Mouse (Mus musculus) heart, postnatal 14 days (tissue): ENCODE measurements around the gene Recql. TPM values are rescaled to one million over a fixed set of nuclear protein-coding genes. Genes with fewer than 3 reads are reported as not detected.

ENCODE experiments used
- DNase-seq, 2 experiments: peaks; one replicate each; pipeline ENCODE4 v3.0.0; 2021 to 2022
- intact Hi-C: fragments of 180-260 bp; cut with DNase I; formaldehyde crosslinking; loops from one replicate; pipeline ENCODE4 v1.15.1; 2025
- long read RNA-seq, 2 experiments: library from polyadenylated mRNA; stranded (forward); transcript quantifications; one replicate each; pipeline ENCODE4 v2.0.0; 2021
- total RNA-seq, 2 experiments: library from RNA; stranded (reverse); gene quantifications; 2 replicates each; pipeline ENCODE4 v1.2.3; 2021

Recql gene
- 1 to 10 TPM; 7.6 to 8.9 TPM for total RNA-seq
- long read RNA-seq, experiment 1, transcript Recql-203 (15 exons, 3,389 nt): major isoform, 13 of 13 reads
- long read RNA-seq, experiment 1, partial matches to known transcripts: 0 of 13 reads
- long read RNA-seq, experiment 1, other reads (novel, unspliced or antisense): 0 of 13 reads
- long read RNA-seq, experiment 2, transcript Recql-203 (15 exons, 3,389 nt): major isoform, 12 of 17 reads
- long read RNA-seq, experiment 2, partial matches to known transcripts: 1 of 17 reads
- long read RNA-seq, experiment 2, other reads (novel, unspliced or antisense): 0 of 17 reads

DNA sequence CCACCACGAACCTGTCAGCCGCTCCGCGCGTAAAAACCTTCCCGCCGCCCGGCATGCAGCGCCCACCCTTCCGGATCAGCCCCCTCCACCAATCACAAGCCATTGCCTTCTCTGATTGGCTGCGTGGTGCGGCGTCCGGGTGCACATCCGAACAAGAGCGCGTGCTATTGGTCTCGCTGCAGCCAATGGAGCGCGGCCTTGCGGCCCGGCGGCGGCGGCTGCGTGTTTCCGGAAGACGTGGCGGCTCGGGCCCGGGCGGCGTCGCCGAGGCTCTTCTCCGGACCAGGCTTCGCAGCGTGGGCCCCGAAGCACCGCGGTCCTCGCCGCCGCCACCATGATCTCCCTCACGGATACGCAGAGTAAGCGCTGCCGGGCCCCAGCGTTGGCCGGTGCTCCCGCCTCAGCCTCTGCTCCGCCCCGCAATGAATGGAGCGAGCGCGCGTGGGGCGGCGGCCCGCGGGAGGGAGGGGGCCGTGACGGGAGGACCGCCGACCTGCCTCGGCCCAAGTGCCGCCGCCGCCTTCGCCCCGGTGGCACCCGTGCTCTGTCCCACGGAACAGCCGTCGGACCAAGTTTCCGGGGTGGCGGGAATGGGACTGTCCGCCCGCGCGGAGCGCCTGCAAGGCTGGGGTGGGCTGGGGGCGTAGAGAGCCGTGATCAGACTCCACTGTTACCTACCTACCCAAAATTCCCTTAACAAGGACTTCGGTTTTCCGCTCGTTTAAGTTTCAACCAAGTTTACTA, at the start of gene Recql, which contains the start of gene Golt1b:
Gene Recql (minus strand): TSS at position 77 of the 744 bp plus-strand sequence.
Gene Golt1b (plus strand): TSS at position 211 of the 744 bp plus-strand sequence.
- DNase-seq: peak; percentile 98
- intact Hi-C loops: loop anchor here (5.0 kb wide), 3 partner anchors 40 to 370 kb away; partner anchors contain the start of genes Cmas and Pyroxd1

DNA sequence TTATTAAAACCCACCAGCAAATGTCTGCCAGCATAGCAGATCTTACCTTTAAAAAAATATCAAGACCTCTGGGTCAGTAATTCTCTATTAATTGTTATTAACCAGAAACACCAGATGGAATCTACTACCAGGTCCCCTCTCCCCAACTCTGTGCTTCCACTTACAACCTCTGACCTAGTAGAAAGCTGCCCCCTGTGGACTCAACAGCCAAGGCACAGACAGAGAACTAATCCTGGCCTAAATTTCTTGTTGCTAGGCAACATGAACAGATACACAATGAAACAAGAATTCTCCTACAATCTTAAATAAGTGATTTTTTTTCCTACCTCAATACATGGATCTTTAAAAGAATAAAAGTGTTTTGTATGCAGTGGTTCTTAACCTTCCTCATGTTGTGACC, 42.2 kb upstream of the Recql start:
- intact Hi-C loops: no loop called here
- DNase-seq: no peak

DNA sequence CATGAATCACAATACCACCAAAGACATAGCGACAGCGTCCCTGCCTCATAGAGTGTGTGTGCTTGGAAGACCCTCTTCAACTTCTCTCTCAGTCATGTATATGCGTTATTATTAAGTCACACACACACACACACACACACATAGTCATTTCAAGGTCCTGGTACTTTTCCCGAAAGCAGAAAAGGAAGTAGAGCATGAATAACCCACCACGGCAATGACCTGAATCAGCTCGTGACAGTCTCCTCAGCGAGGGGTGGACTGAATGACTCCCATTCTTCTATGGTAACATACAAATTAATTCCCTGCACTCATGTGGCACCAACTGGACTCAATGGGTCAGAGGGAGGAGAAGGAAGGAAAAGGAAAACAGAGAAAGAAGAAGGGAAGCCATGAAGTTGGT, 38.1 kb upstream of the Recql start:
- DNase-seq: no peak

DNA sequence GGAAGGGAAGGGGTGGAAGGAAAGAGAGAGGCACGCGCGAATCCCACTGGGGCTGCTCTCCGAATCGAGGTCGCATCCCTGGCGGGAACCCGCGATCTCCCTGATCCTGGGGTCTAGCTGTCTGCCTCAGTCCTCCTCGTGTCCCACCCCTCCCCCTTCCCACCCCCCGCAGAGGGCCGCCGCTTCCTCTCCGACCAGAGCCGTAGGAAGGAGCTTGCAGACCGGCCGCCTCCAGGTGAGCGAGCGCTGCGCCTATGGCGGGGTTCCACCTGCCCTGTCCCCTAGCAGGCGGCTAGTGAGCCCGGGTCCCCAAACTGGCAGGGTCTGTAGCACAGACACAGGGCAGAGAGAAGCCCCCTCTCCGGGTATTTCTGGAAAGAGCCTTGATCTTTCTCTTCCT, 27.7 kb upstream of the Recql start:
- no peak for DNase-seq
- intact Hi-C loops: no loop called here

More for the DNA sequence above, 38.1 kb upstream of the Recql start:
- intact Hi-C loops: no loop called here

DNA sequence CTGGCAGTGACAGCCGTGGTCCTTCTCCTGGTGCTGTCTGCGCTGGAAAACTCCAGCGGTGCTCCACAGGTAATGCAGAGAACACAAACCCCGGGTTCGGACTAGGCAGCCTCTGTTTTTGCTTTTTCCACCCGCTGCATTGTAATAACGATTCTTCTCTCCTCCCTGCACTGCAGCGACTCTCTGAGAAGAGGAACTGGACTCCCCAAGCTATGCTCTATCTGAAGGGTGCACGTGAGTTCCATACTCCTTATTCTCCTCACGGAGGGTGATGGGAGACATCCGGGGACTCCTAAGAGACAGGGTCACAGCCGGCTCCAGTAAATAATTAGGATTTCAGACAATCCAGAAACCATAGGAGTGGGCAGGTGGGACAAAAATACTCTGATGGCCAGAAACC, 27.0 kb upstream of the Recql start:
- intact Hi-C loops: no loop called here
- DNase-seq: no peak

DNA sequence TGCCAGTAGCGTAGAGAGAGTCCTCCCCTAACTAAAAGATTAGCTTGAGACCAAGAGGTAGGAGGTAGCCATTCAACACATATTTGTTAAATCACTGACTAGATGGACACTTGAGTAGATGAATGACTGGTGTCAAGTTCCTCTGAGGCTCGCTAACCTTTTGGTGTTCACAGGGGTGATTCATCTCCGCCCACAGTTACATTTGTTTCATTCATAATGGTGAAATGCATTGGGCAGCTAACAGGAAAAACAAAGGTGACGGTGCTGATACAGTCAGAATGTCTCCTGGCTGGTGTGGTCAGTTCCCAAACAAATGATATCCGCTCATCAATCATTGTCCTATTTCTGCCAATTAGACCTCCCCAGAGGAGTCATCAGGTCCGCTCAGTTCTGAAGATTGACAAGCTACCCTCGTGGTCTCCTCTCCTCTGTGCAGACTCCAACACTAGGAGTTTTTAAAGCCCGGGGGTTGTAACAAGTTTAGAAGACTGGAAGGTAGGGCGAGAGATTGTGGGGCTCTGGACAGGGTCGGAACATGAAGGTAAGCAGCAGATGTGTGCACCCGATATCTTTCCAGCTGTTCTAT, 26.1 kb upstream of the Recql start, which contains the start of gene Spx:
Gene Spx (plus strand): TSS at position 536 of the 586 bp plus-strand sequence.
- DNase-seq: no peak

DNA sequence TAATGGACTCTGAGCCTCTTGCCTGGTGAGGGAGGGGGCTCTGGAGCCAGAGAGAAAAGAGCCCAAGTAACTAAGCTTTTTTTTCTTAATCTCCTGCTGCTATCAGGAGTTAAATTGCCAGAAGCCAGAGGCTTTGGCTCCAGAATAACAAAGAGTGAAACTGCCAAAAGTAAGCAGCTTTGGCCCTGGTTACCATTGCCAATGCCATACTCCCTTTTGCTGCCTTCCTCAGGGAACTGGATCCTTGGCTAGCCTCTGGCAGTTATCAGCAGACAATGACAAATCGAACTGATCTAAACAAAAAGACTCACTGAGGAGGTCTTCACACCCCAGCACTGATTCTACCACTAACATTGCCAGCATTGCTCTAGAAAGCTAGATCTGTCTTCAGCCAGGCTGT, 24.3 kb upstream of the Recql start:
- no peak for DNase-seq
- intact Hi-C loops: no loop called here

More for the DNA sequence above, 26.1 kb upstream of the Recql start, which contains the start of gene Spx:
- intact Hi-C loops: no loop called here

DNA sequence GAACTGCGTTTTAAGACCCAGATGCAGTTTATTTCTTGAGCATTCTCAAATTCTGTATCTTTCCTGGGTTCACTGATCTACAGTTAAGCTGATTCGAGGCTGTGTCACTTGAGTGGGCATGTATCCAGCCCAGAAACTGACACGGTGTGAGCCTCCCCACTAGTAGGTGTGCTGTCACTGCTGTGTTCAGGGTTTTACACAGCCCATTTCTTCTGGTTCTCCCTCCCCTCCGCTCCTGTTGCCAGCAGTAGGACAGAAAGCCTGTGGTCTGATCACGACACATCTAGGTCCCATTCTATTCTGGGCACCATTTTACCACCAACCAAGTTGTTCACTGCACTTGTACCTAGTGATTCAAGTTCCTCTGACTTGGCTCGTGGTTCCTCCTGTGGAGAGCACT, 8.9 kb upstream of the Recql start:
- intact Hi-C loops: no loop called here
- DNase-seq: no peak

DNA sequence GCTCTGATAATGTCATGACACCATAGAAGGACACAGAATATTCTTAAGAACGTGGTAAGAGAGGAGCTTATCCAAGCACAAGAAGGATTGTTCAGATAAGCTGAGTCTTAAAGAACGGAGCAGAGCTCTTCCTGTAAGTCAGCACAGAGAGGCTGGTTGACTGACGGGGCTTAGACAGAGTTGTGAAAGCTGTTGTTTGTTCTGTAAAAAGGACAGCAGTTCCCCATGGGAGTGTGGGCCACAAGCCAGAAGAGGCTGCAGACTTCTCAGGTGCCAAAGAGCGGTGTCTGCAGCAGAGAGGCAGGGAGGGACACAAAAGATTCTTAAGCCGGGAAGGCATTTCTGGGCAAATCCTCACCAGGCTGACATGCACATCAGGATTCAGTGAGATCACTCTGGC, 7.8 kb upstream of the Recql start:
- intact Hi-C loops: no loop called here
- peak; percentile 12 for DNase-seq

DNA sequence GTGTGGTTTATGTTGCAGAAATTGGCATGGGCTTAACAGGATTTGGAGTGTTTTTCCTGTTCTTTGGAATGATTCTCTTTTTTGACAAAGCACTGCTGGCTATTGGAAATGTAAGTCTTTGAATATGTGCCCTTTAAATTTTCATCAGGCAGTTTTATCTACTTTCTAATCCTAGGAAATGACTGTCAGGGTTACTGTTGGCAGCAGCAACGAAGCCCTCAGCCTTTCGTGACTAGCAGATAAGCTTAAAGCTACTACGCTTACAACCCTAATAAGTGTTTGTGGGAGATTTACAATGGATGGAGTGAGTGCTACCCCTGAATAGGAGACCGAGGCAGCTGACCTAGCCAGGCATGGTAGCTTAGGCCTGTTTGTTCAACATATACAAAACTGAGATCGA, 5.4 kb upstream of the Recql start:
- intact Hi-C loops: no loop called here
- no peak for DNase-seq

DNA sequence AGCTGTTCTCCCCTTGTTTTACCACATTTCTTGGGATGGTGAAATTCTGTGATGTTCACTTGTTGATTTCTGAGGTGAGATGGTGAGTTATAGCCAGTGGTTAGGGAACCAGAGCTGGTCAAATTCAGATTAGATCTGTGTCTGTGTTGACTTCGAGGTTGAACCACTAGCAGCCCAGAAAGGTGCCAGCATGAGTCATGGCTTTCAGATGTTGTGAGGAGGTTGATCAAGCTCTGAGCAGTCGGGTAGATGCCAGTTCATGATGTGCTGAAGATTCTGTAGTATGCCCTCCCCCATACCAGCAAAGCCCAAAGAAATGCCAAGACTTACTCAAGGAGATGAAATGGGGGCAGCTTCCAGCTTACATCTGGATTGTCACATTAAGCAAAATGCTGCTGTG, 2.2 kb upstream of the Recql start:
- no peak for DNase-seq
- intact Hi-C loops: loop anchor here (5.0 kb wide), 3 partner anchors 42 to 368 kb away; partner anchors contain the start of genes Cmas and Pyroxd1

DNA sequence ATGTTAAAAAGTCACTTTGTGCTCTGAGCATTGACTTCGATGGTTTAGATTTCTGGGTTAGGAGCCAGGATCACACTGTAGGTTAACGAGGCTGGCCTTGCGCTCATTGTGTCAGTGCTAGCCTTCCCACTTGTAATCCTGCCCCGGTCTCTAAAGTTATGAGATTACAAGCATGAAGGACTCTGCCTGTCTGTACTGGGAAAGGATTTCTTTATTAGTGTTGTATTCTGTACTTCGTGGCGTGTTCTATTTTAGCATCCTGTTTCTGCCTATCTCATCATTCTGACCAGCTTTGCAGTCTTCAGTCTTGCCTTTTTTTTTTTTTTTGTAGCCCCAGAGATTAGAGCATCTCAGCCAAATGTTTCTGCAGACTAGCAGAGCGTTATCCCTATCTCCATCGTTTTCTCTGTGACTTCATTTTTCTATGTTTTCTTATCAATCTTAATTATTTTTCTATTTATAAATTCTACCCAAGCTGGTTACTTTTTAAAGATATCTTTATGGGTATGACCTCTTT, 926 bp upstream of the Recql start:
- no peak for DNase-seq
- intact Hi-C loops: loop anchor here (5.0 kb wide), 3 partner anchors 41 to 369 kb away; partner anchors contain the start of genes Cmas and Pyroxd1

DNA sequence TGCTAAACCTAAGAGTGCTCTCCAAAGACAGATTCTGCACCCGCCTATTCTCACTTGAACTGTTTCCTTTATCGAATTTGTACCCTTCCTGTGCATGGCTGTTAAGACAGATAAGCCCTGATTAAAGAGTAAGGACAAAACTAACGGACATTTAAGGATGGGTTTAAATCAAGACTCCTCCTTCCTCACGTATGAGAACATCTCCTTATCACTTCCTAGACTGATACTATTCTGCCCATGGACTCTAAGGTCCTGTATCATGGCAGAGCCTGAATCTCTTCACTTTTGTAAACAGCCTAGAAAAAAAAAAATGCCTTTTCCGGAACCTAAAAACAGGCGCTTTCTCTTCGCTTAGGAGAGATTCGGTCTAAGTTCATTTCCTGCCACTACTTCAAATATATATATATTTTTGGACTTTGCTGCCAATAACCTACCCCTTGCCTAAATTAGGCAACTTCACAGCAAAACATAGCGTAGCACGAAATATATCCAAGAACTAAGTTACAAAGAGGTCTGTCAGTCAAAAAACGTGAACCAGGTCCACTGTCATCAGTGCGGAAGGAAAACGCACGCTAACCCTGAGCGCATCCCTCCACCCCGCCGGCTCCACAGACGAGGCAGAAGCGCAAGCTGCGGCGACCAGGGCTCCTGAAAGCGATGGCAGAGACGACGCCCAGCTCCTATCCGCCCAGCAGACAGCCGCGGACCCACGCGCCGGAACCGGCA, 439 bp downstream of the Recql start:
- intact Hi-C loops: loop anchor here (5.0 kb wide), 3 partner anchors 39 to 371 kb away; partner anchors contain the start of genes Cmas and Pyroxd1
- DNase-seq: no peak

DNA sequence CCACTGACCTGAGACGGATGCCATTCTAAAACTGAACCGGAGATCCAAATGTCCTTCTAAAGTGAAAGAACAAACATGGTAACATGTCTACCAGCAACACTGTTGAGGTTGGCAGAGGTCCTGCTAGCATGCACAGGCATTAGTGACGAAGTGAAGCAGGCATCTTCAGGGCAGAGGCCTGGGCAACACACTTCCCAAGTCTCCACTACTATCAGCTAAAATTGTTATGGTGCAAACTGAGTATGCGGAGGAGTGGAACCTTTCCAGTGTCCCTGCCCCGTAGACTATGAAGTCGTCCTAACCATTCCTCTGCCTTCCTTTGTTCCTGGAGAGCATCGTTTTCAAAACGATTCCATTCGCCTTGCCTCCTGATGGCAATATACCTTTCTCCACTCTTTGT, 2.4 kb downstream of the Recql start:
- DNase-seq: no peak
- intact Hi-C loops: no loop called here

DNA sequence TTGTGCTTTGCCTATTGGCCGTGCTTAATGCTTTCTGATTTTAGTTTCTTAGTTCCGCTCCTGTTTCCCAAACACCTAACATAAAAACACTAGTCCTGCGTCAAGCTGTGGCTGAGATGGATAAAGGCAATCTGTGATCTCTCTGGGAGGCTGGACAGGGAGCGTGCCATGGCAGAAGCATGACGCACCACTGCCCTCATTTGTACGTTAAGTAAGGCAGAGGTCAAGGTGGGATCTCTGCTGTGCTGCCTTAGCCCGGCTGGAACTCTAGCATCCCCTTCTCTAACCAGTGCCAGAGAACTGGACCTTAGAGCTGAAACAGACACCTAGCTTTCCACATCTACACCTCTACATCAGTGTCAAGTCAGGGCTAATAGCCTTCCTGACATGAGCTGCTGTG, 5.3 kb downstream of the Recql start:
- intact Hi-C loops: no loop called here
- no peak for DNase-seq

DNA sequence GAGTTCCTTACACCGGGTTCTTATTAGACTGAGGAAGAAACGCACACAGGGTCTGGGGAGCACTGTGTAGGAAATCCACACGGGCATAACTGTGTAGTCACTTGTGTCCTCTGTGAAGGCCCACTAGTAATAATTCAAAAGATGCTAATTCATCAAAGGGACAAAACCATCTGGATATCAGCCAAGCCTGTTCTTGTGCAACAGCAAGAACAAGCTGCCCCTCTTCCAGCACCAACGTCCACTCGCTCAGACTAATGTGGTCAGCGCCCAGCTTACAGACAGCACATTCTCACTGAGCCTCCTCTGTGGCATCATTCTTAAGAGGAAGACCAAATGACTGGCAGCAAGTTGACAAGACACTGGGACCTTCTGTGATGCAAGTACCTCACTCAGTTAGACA, 6.9 kb downstream of the Recql start:
- intact Hi-C loops: no loop called here
- no peak for DNase-seq

DNA sequence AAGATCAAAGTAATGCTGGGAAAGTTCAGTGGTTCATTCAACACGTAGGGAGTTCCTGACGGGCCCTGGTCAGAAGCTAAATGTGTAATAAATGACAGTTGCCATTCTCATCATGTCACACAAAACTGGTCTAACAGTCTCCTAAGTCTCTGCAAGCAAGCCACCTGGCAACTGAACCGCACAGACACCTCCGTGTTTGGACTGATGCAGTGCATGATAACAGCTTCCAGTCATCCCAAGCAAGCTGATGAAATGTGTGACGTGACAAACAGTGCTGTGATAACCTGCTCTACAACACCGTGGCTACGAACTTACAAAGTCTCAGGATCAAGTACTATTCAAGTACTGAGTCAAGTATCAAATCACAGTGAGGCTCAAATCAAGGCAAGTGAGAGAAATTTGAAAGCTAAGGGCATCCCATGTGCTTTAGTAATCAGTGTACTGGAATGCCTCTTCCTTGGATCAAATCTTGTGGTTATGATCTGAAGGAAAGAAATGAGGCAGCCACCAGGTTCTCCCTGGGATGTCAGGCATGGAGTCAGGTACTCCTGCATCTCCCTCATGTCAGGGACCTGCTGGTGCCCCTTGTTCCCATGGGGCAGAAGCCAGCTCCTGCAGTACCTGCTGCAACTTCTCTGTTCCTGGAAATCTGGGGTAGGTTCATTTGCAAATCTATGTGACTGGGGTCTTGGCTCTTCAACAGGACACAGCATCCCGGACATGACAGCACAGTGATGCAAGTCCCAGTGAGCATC, 8.1 kb downstream of the Recql start:
- DNase-seq: no peak
- intact Hi-C loops: no loop called here

DNA sequence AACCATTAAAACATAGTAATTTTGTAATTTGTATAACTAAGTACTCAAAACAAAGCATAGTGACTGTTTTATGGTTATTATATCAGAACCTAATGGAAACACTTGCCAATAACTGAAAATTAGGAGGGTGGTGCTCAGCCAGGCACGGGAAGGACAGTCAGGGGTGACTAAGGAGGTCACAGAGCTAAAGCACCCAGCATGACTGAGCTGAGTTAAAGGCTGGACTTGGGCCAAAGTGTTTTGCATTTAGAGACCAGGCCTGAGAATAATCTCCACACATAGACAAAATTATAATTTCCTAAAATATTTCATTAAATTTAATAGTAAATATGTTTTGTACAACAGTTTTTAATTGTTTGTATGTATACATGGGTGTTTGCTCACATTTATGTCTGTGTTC, 9.8 kb downstream of the Recql start:
- intact Hi-C loops: no loop called here
- no peak for DNase-seq

DNA sequence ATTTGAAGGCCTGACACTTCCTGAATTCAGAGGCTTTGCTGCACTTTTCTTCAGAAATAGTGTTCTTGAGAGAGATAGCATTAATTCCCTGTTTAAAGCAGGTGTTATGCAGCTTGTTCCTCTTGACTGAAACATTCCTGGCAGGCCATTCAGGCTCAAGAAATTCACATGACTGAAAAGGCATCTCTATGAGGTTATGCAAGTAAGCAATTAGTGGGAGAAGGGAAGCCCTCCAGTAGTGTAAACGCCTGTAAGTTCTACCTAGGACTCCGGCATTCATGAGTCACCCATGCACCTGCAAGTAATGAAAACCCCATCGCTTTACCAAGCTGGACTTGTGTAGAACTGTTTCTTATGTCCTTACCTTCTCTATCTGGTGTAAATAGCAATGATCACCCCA, 17.3 kb downstream of the Recql start:
- DNase-seq: no peak
- intact Hi-C loops: no loop called here

DNA sequence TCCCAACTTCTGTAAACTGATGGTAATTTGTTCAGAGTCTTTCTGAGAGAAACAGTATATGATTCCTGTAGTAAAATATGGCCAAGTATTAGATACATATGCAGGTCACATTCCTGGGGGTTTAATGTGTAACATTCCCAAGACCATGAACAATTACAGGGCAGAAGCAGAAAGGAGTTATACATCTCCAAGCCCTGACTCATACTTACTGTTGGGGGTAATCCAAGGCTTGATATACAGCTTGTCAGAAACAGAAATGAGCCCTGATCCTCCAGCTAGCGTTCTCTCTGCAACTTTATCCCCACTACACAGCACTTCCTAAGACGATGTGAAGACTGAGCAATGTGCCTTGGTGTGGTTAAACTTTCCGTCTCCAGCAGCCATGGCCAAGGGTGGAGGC, 19.3 kb downstream of the Recql start:
- DNase-seq: no peak
- intact Hi-C loops: no loop called here
